Mouse (Mus musculus): ENCODE measurements at regions not wholly inside any gene's neighbourhood (a gene's known extent, or its start where the extent isn't known, plus 50 kb on each side); places are given as distances from the start of the nearest gene placed in this dataset.
A peak's percentile ranks its signal among the peaks of the same experiment; 100 is the strongest.

GRCm38 (mm10) chr1:39100492-39100891, 93.0 kb upstream of the Npas2 start:
- DNase-seq (ENCODE audit: low spot score in 2 of 2) = no peak

- DNase-seq (ENCODE audit: low spot score in 2 of 2) = no peak
Measured at GRCm38 (mm10) chr1:39102126-39102905, 91.2 kb upstream of the Npas2 start.

GRCm38 (mm10) chr1:39102989-39103910, 90.3 kb upstream of the Npas2 start:
- peak in 1 of 2 experiments; percentile 52 for DNase-seq (ENCODE audit: low spot score in 2 of 2)

GRCm38 (mm10) chr1:39105546-39106371, 87.8 kb upstream of the Npas2 start:
- DNase-seq (ENCODE audit: low spot score in 2 of 2) = no peak

GRCm38 (mm10) chr1:39106372-39106643, 87.2 kb upstream of the Npas2 start:
- DNase-seq (ENCODE audit: low spot score in 2 of 2) = peak in 1 of 2 experiments; percentile 36

GRCm38 (mm10) chr1:39106650-39107049, 86.9 kb upstream of the Npas2 start:
- DNase-seq (ENCODE audit: low spot score in 2 of 2) = no peak

GRCm38 (mm10) chr1:39116319-39116718, 77.2 kb upstream of the Npas2 start:
- no peak for DNase-seq (ENCODE audit: low spot score in 2 of 2)

- DNase-seq (ENCODE audit: low spot score in 2 of 2) = no peak
Measured at GRCm38 (mm10) chr1:39122316-39123015, 71.1 kb upstream of the Npas2 start.

GRCm38 (mm10) chr1:39123081-39123812, 70.3 kb upstream of the Npas2 start:
- no peak for DNase-seq (ENCODE audit: low spot score in 2 of 2)

GRCm38 (mm10) chr1:39123813-39124146, 69.8 kb upstream of the Npas2 start:
- no peak for DNase-seq (ENCODE audit: low spot score in 2 of 2)

- DNase-seq (ENCODE audit: low spot score in 2 of 2) = no peak
Measured at GRCm38 (mm10) chr1:39134521-39134920, 59.0 kb upstream of the Npas2 start.

- DNase-seq (ENCODE audit: low spot score in 2 of 2) = peak in 1 of 2 experiments; percentile 12
Measured at GRCm38 (mm10) chr1:39143054-39143453, 50.5 kb upstream of the Npas2 start.

- no peak for DNase-seq (ENCODE audit: low spot score in 2 of 2)
Measured at GRCm38 (mm10) chr1:39143626-39144025, 49.9 kb upstream of the Npas2 start.
